Comparison of ENCODE assay signal across 8 mouse cellular contexts in the genomic region with DNA sequence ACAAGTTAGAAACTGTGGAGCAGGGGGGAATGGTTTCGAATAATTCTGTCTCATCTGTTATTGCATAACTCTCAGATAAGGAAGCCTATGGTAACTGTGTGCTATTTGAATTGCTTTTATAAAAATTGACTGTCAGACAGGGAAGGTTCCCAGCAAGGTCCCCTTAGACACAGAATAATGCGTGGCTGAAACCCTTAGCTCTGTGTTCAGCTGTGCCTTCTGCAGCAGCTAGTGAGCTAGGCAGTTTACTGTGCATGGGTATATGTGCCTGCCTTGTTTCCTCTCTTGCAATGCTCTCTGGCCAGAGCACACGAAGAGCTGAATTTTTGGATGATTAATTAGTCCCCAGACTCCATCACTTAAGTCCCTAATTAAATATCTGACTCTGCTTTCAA. TPM values are rescaled to one million over a fixed set of nuclear protein-coding genes. Genes with fewer than 3 reads are reported as not detected.
DNase-seq lines count a peak whose midpoint lies in the region; ATAC-seq lines count a peak whose summit lies in the region.

No protein-coding gene starts in this region.

- 33% methylated on average over 3 of the region's 3 CpGs for WGBS in kidney, embryonic 15.5 days
- WGBS in embryonic facial prominence, embryonic 11.5 days: 38% methylated on average over 3 of the region's 3 CpGs
- 27% methylated on average over 3 of the region's 3 CpGs for WGBS in hindbrain, embryonic 12.5 days
- WGBS in midbrain, embryonic 13.5 days: 33% methylated on average over 3 of the region's 3 CpGs

- peak overlapping the region; percentile 70 for H3K27ac ChIP-seq in kidney, embryonic 15.5 days
- H3K27ac ChIP-seq in embryonic facial prominence, embryonic 11.5 days (replicated peaks; ENCODE audit: low read depth, low read length): 0 out of 2 replicates have a peak overlapping the region, but pooled peaks have one; percentile 44
- H3K27ac ChIP-seq in hindbrain, embryonic 12.5 days: peak overlapping the region; percentile 55
- peak overlapping the region; percentile 45; the same call in 1 of the 2 replicates for H3K27ac ChIP-seq in midbrain, embryonic 13.5 days

- H3K9me3 ChIP-seq in kidney, embryonic 15.5 days (replicated peaks): no peaks in the 10 kb centered on the region
- no peaks in the 10 kb centered on the region for H3K9me3 ChIP-seq in embryonic facial prominence, embryonic 11.5 days (replicated peaks; ENCODE audit: control insufficient read depth, low read length)
- no peaks in the 10 kb centered on the region for H3K9me3 ChIP-seq in hindbrain, embryonic 12.5 days (replicated peaks)
- H3K9me3 ChIP-seq in midbrain, embryonic 13.5 days: no peaks in the 10 kb centered on the region

- no peak; the same call in 1 of the 2 replicates for ATAC-seq in kidney, embryonic 15.5 days (replicated peaks; ENCODE audit: low FRiP score)
- no peak for ATAC-seq in embryonic facial prominence, embryonic 11.5 days (replicated peaks; ENCODE audit: insufficient number of reproducible peaks, low FRiP score, low TSS enrichment, low read depth)
- ATAC-seq in hindbrain, embryonic 12.5 days (ENCODE audit: low FRiP score): peak; percentile 65
- ATAC-seq in midbrain, embryonic 13.5 days: peak; percentile 61; the same call in 1 of the 2 replicates
- ATAC-seq in monocyte, adult 5-6 weeks (replicated peaks; ENCODE audit: insufficient number of reproducible peaks, low FRiP score, low TSS enrichment, poor library complexity, severe bottlenecking): no peak

- DNase-seq in kidney, adult 11 months: no peak
- DNase-seq in embryonic facial prominence, embryonic 11.5 days (ENCODE audit: low spot score): peak; percentile 22
- no peak for DNase-seq in natural killer cell, adult 2 months (ENCODE audit: low spot score in 2 of 2)
- DNase-seq in left cerebral cortex, adult 8-10 months (ENCODE audit: low spot score in 2 of 2): no peak

- H3K27me3 ChIP-seq in kidney, embryonic 15.5 days: no peaks in the 10 kb centered on the region
- no peaks in the 10 kb centered on the region for H3K27me3 ChIP-seq in embryonic facial prominence, embryonic 11.5 days (ENCODE audit: control insufficient read depth, insufficient read depth, low read length)
- H3K27me3 ChIP-seq in hindbrain, embryonic 12.5 days: peaks cover 2% of the 10 kb centered on the region; the same call in 1 of the 2 replicates
- no peaks in the 10 kb centered on the region for H3K27me3 ChIP-seq in midbrain, embryonic 13.5 days

- H3K4me3 ChIP-seq in kidney, embryonic 15.5 days (replicated peaks): peak overlapping the region; percentile 42
- peak overlapping the region; percentile 17 for H3K4me3 ChIP-seq in embryonic facial prominence, embryonic 11.5 days (ENCODE audit: low read depth, low read length)
- H3K4me3 ChIP-seq in hindbrain, embryonic 12.5 days: peak overlapping the region; percentile 2
- 0 out of 2 replicates have a peak overlapping the region, but pooled peaks have one; percentile 1 for H3K4me3 ChIP-seq in midbrain, embryonic 13.5 days (replicated peaks)

- no peak overlapping the region for H3K9ac ChIP-seq in kidney, embryonic 15.5 days
- H3K9ac ChIP-seq in embryonic facial prominence, embryonic 11.5 days (replicated peaks; ENCODE audit: low read length): peak overlapping the region; percentile 5; the same call in 1 of the 2 replicates
- H3K9ac ChIP-seq in hindbrain, embryonic 12.5 days: no peak overlapping the region; the same call in 1 of the 2 replicates
- peak overlapping the region; percentile 5; the same call in 1 of the 2 replicates for H3K9ac ChIP-seq in midbrain, embryonic 13.5 days (replicated peaks)

- H3K4me2 ChIP-seq in kidney, embryonic 15.5 days: peak overlapping the region; percentile 60
- H3K4me2 ChIP-seq in embryonic facial prominence, embryonic 11.5 days (ENCODE audit: low read depth, low read length): peak overlapping the region; percentile 32
- H3K4me2 ChIP-seq in hindbrain, embryonic 12.5 days (replicated peaks): peak overlapping the region; percentile 52
- peak overlapping the region; percentile 50 for H3K4me2 ChIP-seq in midbrain, embryonic 13.5 days (replicated peaks)

- peaks cover 28% of the 10 kb centered on the region for H3K4me1 ChIP-seq in kidney, embryonic 15.5 days
- H3K4me1 ChIP-seq in embryonic facial prominence, embryonic 11.5 days (ENCODE audit: control insufficient read depth, insufficient read depth, low read length): no peaks in the 10 kb centered on the region
- peaks cover 30% of the 10 kb centered on the region for H3K4me1 ChIP-seq in hindbrain, embryonic 12.5 days
- H3K4me1 ChIP-seq in midbrain, embryonic 13.5 days (replicated peaks): peaks cover 31% of the 10 kb centered on the region

- H3K36me3 ChIP-seq in kidney, embryonic 15.5 days: no peaks in the 10 kb centered on the region
- H3K36me3 ChIP-seq in embryonic facial prominence, embryonic 11.5 days (replicated peaks; ENCODE audit: control insufficient read depth, insufficient read depth, low read depth, low read length): no peaks in the 10 kb centered on the region
- H3K36me3 ChIP-seq in hindbrain, embryonic 12.5 days: no peaks in the 10 kb centered on the region
- H3K36me3 ChIP-seq in midbrain, embryonic 13.5 days: no peaks in the 10 kb centered on the region

RNA-seq across cellular contexts. Expression of gene Pde7b, which starts 1.4 kb away (rescaled TPM):
- polyA plus RNA-seq in kidney, embryonic 15.5 days (2015; fragmentation: Nextera tagmentation; extraction: Ambion mirVana): 4.3 and 5.3 TPM in 2 replicates
- polyA plus RNA-seq in embryonic facial prominence, embryonic 11.5 days (2014; fragmentation: Nextera tagmentation; extraction: Ambion mirVana): 4.3 and 5.5 TPM in 2 replicates
- polyA plus RNA-seq in hindbrain, embryonic 12.5 days (2016; fragmentation: Nextera tagmentation; extraction: Ambion mirVana): 6.0 and 6.9 TPM in 2 replicates
- polyA plus RNA-seq in midbrain, embryonic 13.5 days (2015; fragmentation: Nextera tagmentation; extraction: Ambion mirVana): 1.8 and 2.3 TPM in 2 replicates
- 10 to 100 TPM; 72.5 to 93.8 (median 84.2) TPM for total RNA-seq in left cerebral cortex, adult 8-10 months (2022)
- 3.2 to 3.7 TPM (median 3.6 TPM) in 3 replicates for total RNA-seq in monocyte, adult 5-6 weeks (2017)

Comparison
In these comparisons a context has a peak if more than half of its experiments do, and no peak if none do; other contexts are left out.
1. ATAC-seq: peak in hindbrain, embryonic 12.5 days (single experiment) and midbrain, embryonic 13.5 days (single experiment); none in kidney, embryonic 15.5 days (single experiment), embryonic facial prominence, embryonic 11.5 days (single experiment) and monocyte, adult 5-6 weeks (single experiment).
2. H3K9ac ChIP-seq: peak in embryonic facial prominence, embryonic 11.5 days (single experiment) and midbrain, embryonic 13.5 days (single experiment); none in kidney, embryonic 15.5 days (single experiment) and hindbrain, embryonic 12.5 days (single experiment).
3. Peak in every context shown above with its lines, with median percentiles within 50 percentile points of each other: H3K27ac ChIP-seq, H3K4me2 ChIP-seq and H3K4me3 ChIP-seq.